Mouse (Mus musculus): ENCODE data around the gene Duox1.

DNA sequence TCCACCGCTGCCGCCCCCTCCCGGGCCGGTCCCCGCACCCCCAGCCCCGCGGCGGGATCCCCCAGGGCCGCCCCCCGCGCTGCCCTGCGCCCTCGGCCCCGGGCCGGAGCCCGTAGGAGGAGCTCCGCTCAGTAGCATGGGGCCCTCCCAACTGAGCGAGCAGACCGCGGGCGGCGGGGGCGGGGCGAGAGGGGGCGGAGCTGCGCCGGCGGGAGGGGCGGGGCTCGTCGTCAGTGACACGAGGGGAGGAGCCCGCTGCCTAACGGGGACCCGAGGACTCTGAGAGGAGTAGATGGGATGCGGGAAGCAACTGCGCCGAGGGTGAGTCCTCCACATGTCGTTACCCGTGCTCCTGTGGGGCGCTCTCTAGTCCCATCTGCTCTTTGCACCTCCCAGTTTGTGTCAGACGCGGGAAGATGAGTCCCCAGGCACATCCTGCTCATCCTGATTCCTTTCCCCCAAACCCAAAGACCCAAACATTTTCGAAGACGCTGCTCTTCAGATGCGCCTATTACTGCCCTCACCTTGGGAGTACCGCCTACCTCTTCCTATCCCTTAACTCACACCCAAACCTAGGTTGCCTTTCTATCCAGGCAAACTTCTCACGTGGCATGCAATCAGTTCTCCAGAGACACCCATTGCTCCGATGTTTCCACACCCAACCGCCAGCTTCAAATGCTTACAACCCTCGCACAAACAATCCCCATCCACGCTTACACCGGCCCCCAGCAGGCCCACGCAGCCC, 53.7 kb downstream of the Duox1 start, which contains the start of gene Shf:
- TF ChIP-seq POLR2AphosphoS5 (IDR thresholded peaks at IDR 0.05; ENCODE audit: insufficient replicate concordance, low read depth, low read length), result no peak
- TF ChIP-seq CTCF (IDR thresholded peaks at IDR 0.05; ENCODE audit: low read depth, low read length), result no peak
- TF ChIP-seq GATA1 (IDR thresholded peaks at IDR 0.05; ENCODE audit: borderline replicate concordance, low read length), result no peak
- no peak for TF ChIP-seq TAL1 (conservative IDR thresholded peaks at IDR 0.05; ENCODE audit: low read depth, low read length)
- TF ChIP-seq GATA2 (IDR thresholded peaks at IDR 0.05; ENCODE audit: borderline replicate concordance, low read depth, low read length), result no peak

Data from G1E (cell line).